16 mouse cellular contexts compared by ENCODE assay signal in genomic region chr11:18598349-18598748, GRCm38 (mm10).
"Had no signal": no experiment of that assay in that cellular context is flagged by ENCODE, and none has a peak within 500 bp of the region (broad histone marks: within the 10 kb centered on the region; RNA-seq: fewer than 3 reads in every experiment).

No protein-coding gene starts in this region.

- H3K9me3 ChIP-seq: liver, embryonic 15.5 days; megakaryocyte, embryonic 14.5 days; midbrain, embryonic 12.5 days; neural tube, embryonic 12.5 days; stomach, embryonic 15.5 days had no signal

- H3K36me3 ChIP-seq: liver, embryonic 15.5 days; midbrain, embryonic 12.5 days; neural tube, embryonic 12.5 days; stomach, embryonic 15.5 days had no signal

- DNase-seq: liver, postnatal 0 days; lung, adult 2 months; lung, postnatal 14 days; lung, postnatal 36 days; midbrain, embryonic 14.5 days; right cerebral cortex, postnatal 14 days; thymus, adult 2 months; thymus, postnatal 25 days; thymus, postnatal 4 days had no signal

- H3K4me1 ChIP-seq: liver, embryonic 15.5 days; megakaryocyte, embryonic 14.5 days; midbrain, embryonic 12.5 days; neural tube, embryonic 12.5 days; stomach, embryonic 15.5 days had no signal

- H3K27me3 ChIP-seq: liver, embryonic 15.5 days; megakaryocyte, embryonic 14.5 days; midbrain, embryonic 12.5 days; neural tube, embryonic 12.5 days; stomach, embryonic 15.5 days had no signal

- H3K27ac ChIP-seq: liver, embryonic 15.5 days; macrophage; midbrain, embryonic 12.5 days; neural tube, embryonic 12.5 days; stomach, embryonic 15.5 days; stomach, postnatal 0 days had no signal

- H3K4me2 ChIP-seq: liver, embryonic 15.5 days; midbrain, embryonic 12.5 days; neural tube, embryonic 12.5 days; stomach, embryonic 15.5 days had no signal

- H3K9ac ChIP-seq: liver, embryonic 15.5 days; liver, postnatal 0 days; midbrain, embryonic 12.5 days; neural tube, embryonic 12.5 days; stomach, embryonic 15.5 days had no signal

- ATAC-seq: liver, postnatal 0 days had no signal

- H3K4me3 ChIP-seq: liver, embryonic 15.5 days; megakaryocyte, embryonic 14.5 days; midbrain, embryonic 12.5 days; neural tube, embryonic 12.5 days; stomach, embryonic 15.5 days had no signal
